Mouse (Mus musculus) MEL (cell line): ENCODE data around the gene Slc43a1. TPM values are rescaled to one million over a fixed set of nuclear protein-coding genes. Genes with fewer than 3 reads are reported as not detected.

Experiments
- DNase-seq: peaks from one replicate; pipeline ENCODE4 v3.0.0; 2011; ENCODE audit warnings: low read depth, low spot score
- H3K27ac ChIP-seq: 2 replicates; pipeline ENCODE4 v1.5.1; 2012; ENCODE audit warnings: low read depth, mild to moderate bottlenecking, control low read depth, low read length, moderate library complexity; ENCODE audit not compliant: control insufficient read depth
- H3K27me3 ChIP-seq, 2 experiments: fragments of 150-350 bp in 1 of 2; sonication (generic) in 1 of 2; 2 replicates each; pipeline ENCODE4 v1.6.1; 2012; ENCODE audit warnings: low read length in 2 of 2, mild to moderate bottlenecking in 2 of 2, improper control_type of control experiment in 1 of 2, moderate library complexity in 1 of 2; ENCODE audit not compliant: insufficient read depth in 2 of 2, control insufficient read depth in 1 of 2
- H3K36me3 ChIP-seq, 2 experiments: 2 replicates each; pipeline ENCODE4 v1.6.1; 2012 to 2014; ENCODE audit warnings: low read length in 2 of 2, improper control_type of control experiment in 1 of 2, inconsistent platforms in 1 of 2, mild to moderate bottlenecking in 1 of 2; ENCODE audit not compliant: insufficient read depth in 2 of 2, control insufficient read depth in 1 of 2
- H3K4me1 ChIP-seq, 2 experiments: fragments of 150-350 bp in 1 of 2; sonication (generic) in 1 of 2; 2 replicates each; pipeline ENCODE4 v1.6.1; 2012; ENCODE audit warnings: low read length in 2 of 2, improper control_type of control experiment in 1 of 2, mild to moderate bottlenecking in 1 of 2; ENCODE audit not compliant: insufficient read depth in 2 of 2, control insufficient read depth in 1 of 2
- H3K4me3 ChIP-seq, 2 experiments: fragments of 150-350 bp in 1 of 2; sonication (generic) in 1 of 2; 2 replicates each; pipeline ENCODE4 v1.5.1; 2012; ENCODE audit warnings: low read depth in 2 of 2, low read length in 2 of 2, mild to moderate bottlenecking in 2 of 2, moderate library complexity in 2 of 2, control low read depth in 1 of 2, improper control_type of control experiment in 1 of 2; ENCODE audit not compliant: control insufficient read depth in 1 of 2, insufficient read depth in 1 of 2
- H3K79me2 ChIP-seq: 2 replicates; pipeline ENCODE4 v1.6.1; 2012; ENCODE audit warnings: mild to moderate bottlenecking, low read length, moderate library complexity; ENCODE audit not compliant: control insufficient read depth, poor library complexity, insufficient read depth
- H3K9ac ChIP-seq: 2 replicates; pipeline ENCODE4 v1.6.1; 2012; ENCODE audit warnings: low read depth, mild to moderate bottlenecking, control low read depth, low read length, moderate library complexity; ENCODE audit not compliant: control insufficient read depth, poor library complexity, severe bottlenecking
- H3K9me3 ChIP-seq: fragments of 150-350 bp; sonication (generic); replicated peaks from 2 replicates; pipeline ENCODE4 v1.6.1; 2012; ENCODE audit warnings: mild to moderate bottlenecking, low read length, improper control_type of control experiment, moderate library complexity; ENCODE audit not compliant: insufficient read depth
- BHLHE40 ChIP-seq: IDR thresholded peaks from 2 replicates; pipeline ENCODE4 v1.6.1; 2012; ENCODE audit warnings: low read depth, mild to moderate bottlenecking, inconsistent platforms, low read length, improper control_type of control experiment, borderline replicate concordance
- CHD1 ChIP-seq: IDR thresholded peaks from 2 replicates; pipeline ENCODE4 v1.6.1; 2012; ENCODE audit warnings: low read depth, mild to moderate bottlenecking, inconsistent platforms, low read length, improper control_type of control experiment
- CHD2 ChIP-seq: IDR thresholded peaks from 2 replicates; pipeline ENCODE4 v1.6.1; 2011; ENCODE audit warnings: low read length, improper control_type of control experiment
- ETS1 ChIP-seq: IDR thresholded peaks from 2 replicates; pipeline ENCODE4 v1.6.1; 2012; ENCODE audit warnings: low read depth, mild to moderate bottlenecking, inconsistent platforms, low read length, improper control_type of control experiment, moderate library complexity
- GABPA ChIP-seq: IDR thresholded peaks from 2 replicates; pipeline ENCODE4 v1.6.1; 2012; ENCODE audit warnings: low read depth, mild to moderate bottlenecking, inconsistent platforms, low read length, improper control_type of control experiment, moderate library complexity
- JUND ChIP-seq: IDR thresholded peaks from 2 replicates; pipeline ENCODE4 v1.6.1; 2011; ENCODE audit warnings: low read depth, mild to moderate bottlenecking, improper control_type of control experiment, low read length
- KAT2A ChIP-seq: conservative IDR thresholded peaks from 2 replicates; pipeline ENCODE4 v1.6.1; 2012; ENCODE audit warnings: low read depth, low read length, improper control_type of control experiment, inconsistent platforms
- MAFK ChIP-seq: IDR thresholded peaks from 2 replicates; pipeline ENCODE4 v1.6.1; 2011; ENCODE audit warnings: low read depth, mild to moderate bottlenecking, low read length, improper control_type of control experiment, borderline replicate concordance
- MAX ChIP-seq: IDR thresholded peaks from 2 replicates; pipeline ENCODE4 v1.6.1; 2011; ENCODE audit warnings: low read length, improper control_type of control experiment
- MEF2A ChIP-seq: IDR thresholded peaks from 2 replicates; pipeline ENCODE4 v1.6.1; 2014; ENCODE audit warnings: low read depth, mild to moderate bottlenecking, inconsistent platforms, low read length, improper control_type of control experiment; ENCODE audit not compliant: poor library complexity, insufficient replicate concordance, severe bottlenecking; ENCODE audit errors: extremely low read depth
- MXI1 ChIP-seq: IDR thresholded peaks from 2 replicates; pipeline ENCODE4 v1.6.1; 2011; ENCODE audit warnings: mild to moderate bottlenecking, low read depth, low read length, improper control_type of control experiment
- MYB ChIP-seq: IDR thresholded peaks from 2 replicates; pipeline ENCODE4 v1.6.1; 2011; ENCODE audit warnings: mild to moderate bottlenecking, low read depth, low read length, improper control_type of control experiment
- MYC ChIP-seq: IDR thresholded peaks from 2 replicates; pipeline ENCODE4 v1.6.1; 2011; ENCODE audit warnings: low read depth, mild to moderate bottlenecking, low read length, improper control_type of control experiment, moderate library complexity
- NELFE ChIP-seq: IDR thresholded peaks from 2 replicates; pipeline ENCODE4 v1.6.1; 2011; ENCODE audit warnings: low read depth, low read length, improper control_type of control experiment
- NRF1 ChIP-seq: IDR thresholded peaks from 2 replicates; pipeline ENCODE4 v1.6.1; 2014; ENCODE audit warnings: low read depth, mild to moderate bottlenecking, inconsistent platforms, low read length, improper control_type of control experiment, moderate library complexity; ENCODE audit not compliant: poor library complexity, insufficient read depth, severe bottlenecking
- POLR2A ChIP-seq, 2 experiments: IDR thresholded peaks; 2 replicates each; pipeline ENCODE4 v1.6.1; 2011 to 2012; ENCODE audit warnings: low read length in 2 of 2, mild to moderate bottlenecking in 2 of 2, control low read depth in 1 of 2, improper control_type of control experiment in 1 of 2, low read depth in 1 of 2, moderate library complexity in 1 of 2; ENCODE audit not compliant: control insufficient read depth in 1 of 2, insufficient read depth in 1 of 2, poor library complexity in 1 of 2
- POLR2AphosphoS2 ChIP-seq: IDR thresholded peaks from 2 replicates; pipeline ENCODE4 v1.6.1; 2011; ENCODE audit warnings: low read length, improper control_type of control experiment
- POLR2AphosphoS5 ChIP-seq: IDR thresholded peaks from 2 replicates; pipeline ENCODE4 v1.6.1; 2012; ENCODE audit warnings: low read depth, borderline replicate concordance, mild to moderate bottlenecking, inconsistent platforms, low read length, moderate library complexity, mixed read lengths
- RAD21 ChIP-seq: IDR thresholded peaks from 2 replicates; pipeline ENCODE4 v1.6.1; 2011; ENCODE audit warnings: mild to moderate bottlenecking, low read depth, low read length, improper control_type of control experiment
- TBP ChIP-seq: IDR thresholded peaks from 2 replicates; pipeline ENCODE4 v1.8.0; 2011; ENCODE audit warnings: low read depth, low read length, improper control_type of control experiment
- TCF12 ChIP-seq: IDR thresholded peaks from 2 replicates; pipeline ENCODE4 v1.6.1; 2014; ENCODE audit warnings: low read depth, mild to moderate bottlenecking, inconsistent platforms, low read length, improper control_type of control experiment, moderate library complexity
- UBTF ChIP-seq: IDR thresholded peaks from 2 replicates; pipeline ENCODE4 v1.6.1; 2012; ENCODE audit warnings: low read depth, mild to moderate bottlenecking, inconsistent platforms, low read length, improper control_type of control experiment, moderate library complexity, borderline replicate concordance; ENCODE audit not compliant: insufficient read depth
- USF2 ChIP-seq, 2 experiments: IDR thresholded peaks; 2 replicates each; pipeline ENCODE4 v1.6.1; 2011 to 2012; ENCODE audit warnings: improper control_type of control experiment in 2 of 2, low read length in 2 of 2, borderline replicate concordance in 1 of 2, inconsistent platforms in 1 of 2, low read depth in 1 of 2, mild to moderate bottlenecking in 1 of 2; ENCODE audit not compliant: insufficient read depth in 1 of 2
- ZC3H11A ChIP-seq: IDR thresholded peaks from 2 replicates; pipeline ENCODE4 v1.6.1; 2012; ENCODE audit warnings: low read depth, mild to moderate bottlenecking, inconsistent platforms, low read length, improper control_type of control experiment
- ZKSCAN1 ChIP-seq: IDR thresholded peaks from 2 replicates; pipeline ENCODE4 v1.6.1; 2012; ENCODE audit warnings: low read depth, mild to moderate bottlenecking, inconsistent platforms, low read length, improper control_type of control experiment, moderate library complexity
- ZMIZ1 ChIP-seq: IDR thresholded peaks from 2 replicates; pipeline ENCODE4 v1.6.1; 2012; ENCODE audit warnings: low read depth, mild to moderate bottlenecking, inconsistent platforms, low read length, improper control_type of control experiment, moderate library complexity
- ZNF384 ChIP-seq: IDR thresholded peaks from 2 replicates; pipeline ENCODE4 v1.6.1; 2012; ENCODE audit warnings: low read depth, mild to moderate bottlenecking, inconsistent platforms, low read length, improper control_type of control experiment
- polyA plus RNA-seq, 2 experiments: library from polyadenylated mRNA; stranded (reverse) in 1 of 2; unstranded in 1 of 2; fragments of >175 nt in 1 of 2; fragments of >200 nt in 1 of 2; gene quantifications; 2 replicates each; pipeline versions ENCODE4 v1.2.1 to v1.2.4; 2012; ENCODE audit warnings: low replicate concordance in 2 of 2, low read depth in 1 of 2; ENCODE audit not compliant: insufficient read length in 2 of 2, insufficient read depth in 1 of 2, missing spikeins in 1 of 2
- total RNA-seq: library from RNA; depleted of rRNA; stranded (reverse); fragments of 300-350 nt; gene quantifications from 2 replicates; pipeline ENCODE4 v1.2.3, GENCODE M21; 2012

Gene Slc43a1
- total and polyA plus RNA-seq, 3 experiments: 69.8 to 131 (median 108) TPM

DNA sequence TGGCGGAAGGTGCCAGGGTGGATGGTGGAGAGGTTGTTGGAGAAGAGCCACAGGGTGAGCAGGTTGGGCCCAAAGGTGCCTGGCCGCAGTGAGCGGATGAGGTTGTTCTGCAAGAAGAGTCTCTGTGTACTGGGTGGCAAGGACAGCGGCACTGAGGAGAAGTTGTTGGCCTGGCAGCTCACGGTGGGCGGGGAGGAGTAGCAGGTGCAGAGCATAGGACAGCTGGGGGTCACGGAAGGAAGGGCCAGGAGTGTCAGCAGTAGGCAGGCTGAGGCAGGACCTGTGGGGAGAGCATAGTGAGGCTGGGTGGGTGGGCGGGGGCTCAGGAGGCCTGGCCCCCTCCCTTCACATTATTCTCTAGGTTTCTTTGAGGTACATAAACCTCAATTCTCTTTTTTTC, 41.9 kb downstream of the Slc43a1 start:
- DNase-seq: no peak
- no peak for TF ChIP-seq MXI1
- no peak for TF ChIP-seq ZNF384
- no peak for TF ChIP-seq TBP
- no peak for TF ChIP-seq ZMIZ1
- TF ChIP-seq POLR2AphosphoS5: no peak
- TF ChIP-seq ZC3H11A: no peak
- no peak for TF ChIP-seq JUND
- TF ChIP-seq NRF1: no peak
- no peak for TF ChIP-seq GABPA
- TF ChIP-seq NELFE: no peak
- TF ChIP-seq TCF12: no peak
- no peak for TF ChIP-seq ETS1
- TF ChIP-seq MEF2A: no peak
- no peak for TF ChIP-seq USF2 (IDR thresholded peaks at IDR 0.05; ENCODE audit: borderline replicate concordance in 1 of 2, insufficient read depth in 1 of 2, low read depth in 1 of 2, low read length in 2 of 2)
- no peak for TF ChIP-seq MAFK
- TF ChIP-seq UBTF: no peak
- no peak for TF ChIP-seq POLR2A (IDR thresholded peaks at IDR 0.05; ENCODE audit: control insufficient read depth in 1 of 2, insufficient read depth in 1 of 2, low read depth in 1 of 2, low read length in 2 of 2, poor library complexity in 1 of 2)
- no peak for TF ChIP-seq CHD1
- no peak for TF ChIP-seq ZKSCAN1
- no peak for TF ChIP-seq CHD2
- H3K9me3 ChIP-seq: no peaks in the 10 kb centered on the region
- no peak overlapping the region for H3K9ac ChIP-seq
- H3K79me2 ChIP-seq: no peaks in the 10 kb centered on the region
- H3K4me1 ChIP-seq: no peaks in the 10 kb centered on the region
- no peak overlapping the region for H3K27ac ChIP-seq
- H3K4me3 ChIP-seq: no peak overlapping the region
- no peaks in the 10 kb centered on the region for H3K36me3 ChIP-seq
- no peaks in the 10 kb centered on the region for H3K27me3 ChIP-seq

DNA sequence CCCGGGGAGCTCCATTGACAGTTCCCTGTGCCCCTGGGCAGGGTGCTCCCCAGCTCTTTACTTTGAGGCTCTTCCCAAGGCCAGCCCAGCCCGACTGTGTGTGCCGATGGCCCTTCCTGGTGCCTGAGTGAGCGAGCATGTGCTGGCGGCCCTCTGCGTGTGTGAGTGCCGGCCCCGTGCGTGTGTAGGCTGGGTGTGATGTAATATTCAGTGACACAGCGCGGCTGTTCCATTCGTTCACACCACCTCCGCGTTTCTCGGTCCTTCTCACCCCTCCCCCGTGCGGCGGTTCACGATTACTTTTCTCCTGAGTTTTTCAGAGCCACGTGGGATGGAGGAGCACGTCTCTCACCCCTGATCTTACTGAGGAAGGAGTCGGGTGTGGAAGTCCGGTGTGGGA, 44.0 kb downstream of the Slc43a1 start:
- no peaks in the 10 kb centered on the region for H3K36me3 ChIP-seq
- H3K27ac ChIP-seq: no peak overlapping the region
- no peaks in the 10 kb centered on the region for H3K79me2 ChIP-seq
- H3K9me3 ChIP-seq: no peaks in the 10 kb centered on the region
- no peak for DNase-seq
- peaks cover 0 to 3% of the 10 kb centered on the region in 2 experiments; a peak in 1 of 4 replicates for H3K27me3 ChIP-seq
- H3K4me3 ChIP-seq: no peak overlapping the region
- H3K4me1 ChIP-seq: no peaks in the 10 kb centered on the region
- no peak overlapping the region for H3K9ac ChIP-seq
- no peak for TF ChIP-seq TBP
- TF ChIP-seq MYB: no peak
- TF ChIP-seq CHD1: no peak
- TF ChIP-seq ZMIZ1: no peak
- TF ChIP-seq BHLHE40: no peak
- no peak for TF ChIP-seq RAD21
- no peak for TF ChIP-seq POLR2AphosphoS2
- no peak for TF ChIP-seq TCF12
- TF ChIP-seq MAX: no peak
- TF ChIP-seq KAT2A: no peak
- no peak for TF ChIP-seq NELFE
- TF ChIP-seq CHD2: no peak
- no peak for TF ChIP-seq USF2 (IDR thresholded peaks at IDR 0.05; ENCODE audit: borderline replicate concordance in 1 of 2, insufficient read depth in 1 of 2, low read depth in 1 of 2, low read length in 2 of 2)
- TF ChIP-seq GABPA: no peak
- no peak for TF ChIP-seq MYC
- no peak for TF ChIP-seq POLR2AphosphoS5
- no peak for TF ChIP-seq UBTF
- TF ChIP-seq JUND: no peak
